Mouse (Mus musculus) hindbrain, embryonic 16.5 days (tissue): ENCODE measurements at regions not wholly inside any gene's neighbourhood (a gene's known extent, or its start where the extent isn't known, plus 50 kb on each side); places are given as distances from the start of the nearest gene placed in this dataset.

Experiments used
- ATAC-seq: fragments of 200-750 bp; cut with Nextera tagmentation; 2 replicates; pipeline ENCODE4 v1.8.0; 2017; ENCODE audit warnings: moderate TSS enrichment, moderate library complexity
- H3K27ac ChIP-seq: fragments of 300-500 bp; sonication (generic); 2 replicates; pipeline ENCODE4 v1.5.1; 2014; ENCODE audit warnings: low read depth, mild to moderate bottlenecking, control low read depth, low read length, moderate library complexity
- H3K27me3 ChIP-seq: fragments of 300-500 bp; sonication (generic); replicated peaks from 2 replicates; pipeline ENCODE4 v1.6.1; 2014; ENCODE audit warnings: low read length; ENCODE audit not compliant: control insufficient read depth, insufficient read depth
- H3K36me3 ChIP-seq: fragments of 300-500 bp; sonication (generic); 2 replicates; pipeline ENCODE4 v1.6.1; 2014; ENCODE audit warnings: mild to moderate bottlenecking, low read length, moderate library complexity, mixed read lengths; ENCODE audit not compliant: control insufficient read depth, insufficient read depth
- H3K4me1 ChIP-seq: fragments of 300-500 bp; sonication (generic); 2 replicates; pipeline ENCODE4 v1.6.1; 2014; ENCODE audit warnings: low read depth, low read length; ENCODE audit not compliant: control insufficient read depth, insufficient read depth
- H3K4me2 ChIP-seq: fragments of 300-500 bp; sonication (generic); 2 replicates; pipeline ENCODE4 v1.6.1; 2014; ENCODE audit warnings: mild to moderate bottlenecking, low read length, control low read depth, moderate library complexity
- H3K4me3 ChIP-seq: fragments of 300-500 bp; sonication (generic); 2 replicates; pipeline ENCODE4 v1.5.1; 2014; ENCODE audit warnings: mild to moderate bottlenecking, low read length, control low read depth, moderate library complexity
- H3K9ac ChIP-seq: fragments of 300-500 bp; sonication (generic); 2 replicates; pipeline ENCODE4 v1.6.1; 2014; ENCODE audit warnings: low read depth, mild to moderate bottlenecking, control low read depth, low read length, moderate library complexity
- H3K9me3 ChIP-seq: fragments of 300-500 bp; sonication (generic); 2 replicates; pipeline ENCODE4 v1.6.1; 2014; ENCODE audit warnings: mild to moderate bottlenecking, low read length, moderate library complexity; ENCODE audit not compliant: control insufficient read depth
- WGBS: fragments of 180-500 bp; shearing (Covaris S2); extraction: QIAGEN DNeasy Blood & Tissue Kit; methylation state at CpG from one replicate; pipeline ENCODE4 v1.1.7; 2014; 5-methylcytosine and 5-hydroxymethylcytosine counted together

DNA sequence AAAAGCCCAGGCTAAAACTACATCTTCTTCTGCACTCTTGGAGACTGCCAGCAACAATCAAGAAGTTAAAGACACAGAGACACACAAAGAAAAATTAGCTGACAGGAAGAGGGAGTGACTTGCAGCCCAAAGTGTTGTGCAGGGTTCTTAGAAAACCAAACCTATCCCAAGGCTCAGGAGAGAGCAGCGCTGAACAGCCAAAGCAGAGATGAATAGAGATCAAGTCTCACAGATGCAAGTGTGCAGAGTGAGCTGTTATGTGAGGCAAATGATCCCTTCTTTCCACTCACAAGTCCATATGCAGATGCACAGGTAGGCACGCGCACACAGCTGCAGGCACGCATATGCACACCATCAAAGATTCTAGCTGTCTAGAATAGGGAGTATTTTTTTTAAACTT lies 318.0 kb upstream of the Npvf start:
- ATAC-seq: no peak
- Histone ChIP-seq H3K9me3 (no peaks in the 10 kb centered on the region), H3K4me2 (no peak overlapping the region), H3K27ac (no peak overlapping the region), H3K36me3 (no peaks in the 10 kb centered on the region), H3K4me3 (no peak overlapping the region), H3K9ac (no peak overlapping the region), H3K4me1 (no peaks in the 10 kb centered on the region), H3K27me3 (no peaks in the 10 kb centered on the region)
- 83% methylated on average over 4 of the region's 4 CpGs for WGBS

DNA sequence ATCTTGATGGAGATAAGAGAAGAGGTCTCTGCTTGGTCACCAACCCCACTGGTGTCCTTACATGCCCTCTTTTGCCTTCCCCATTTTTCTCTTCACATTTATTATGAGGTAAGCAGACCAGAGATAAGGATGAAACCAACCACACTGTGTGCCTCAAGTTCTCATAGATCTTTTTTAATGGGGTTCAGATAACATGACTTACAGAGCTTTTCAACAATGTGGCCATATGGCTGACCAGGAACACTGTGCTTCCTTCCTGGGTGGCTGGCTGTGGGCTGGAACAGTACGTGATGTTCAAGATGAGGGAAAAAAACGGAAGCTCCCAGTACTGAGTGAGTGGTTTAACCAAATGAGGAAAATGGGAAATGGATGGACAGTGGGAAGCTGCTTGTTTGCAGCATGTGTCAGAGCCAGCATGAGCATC lies 319.0 kb upstream of the Npvf start:
- 85% methylated on average over 2 of the region's 2 CpGs for WGBS

DNA sequence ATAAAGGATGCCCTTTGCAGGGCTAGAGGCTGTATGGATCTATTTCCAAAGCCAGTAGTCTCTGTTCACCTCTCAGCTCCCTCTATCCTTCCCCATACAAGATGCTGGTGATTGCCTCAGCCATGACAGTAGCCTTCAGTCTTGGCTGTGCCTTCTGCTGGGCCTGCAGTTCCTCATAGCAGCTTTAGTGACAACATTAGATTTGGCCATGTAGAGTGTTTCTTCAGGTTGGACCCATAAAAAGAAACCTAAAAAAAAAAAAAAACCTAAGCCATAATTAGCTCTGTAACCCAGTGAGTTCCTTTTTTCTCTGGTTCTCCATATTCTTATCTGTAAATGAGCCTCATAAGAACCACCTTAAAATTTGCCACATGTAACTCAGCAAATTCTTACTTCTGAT lies 319.6 kb upstream of the Npvf start:
- H3K4me1 ChIP-seq: no peaks in the 10 kb centered on the region
- no peak overlapping the region for H3K27ac ChIP-seq
- no peak overlapping the region for H3K4me2 ChIP-seq
- H3K9me3 ChIP-seq: no peaks in the 10 kb centered on the region
- H3K27me3 ChIP-seq: no peaks in the 10 kb centered on the region
- H3K4me3 ChIP-seq: no peak overlapping the region
- no peaks in the 10 kb centered on the region for H3K36me3 ChIP-seq
- H3K9ac ChIP-seq: no peak overlapping the region
- ATAC-seq: no peak

More for the DNA sequence above, 319.0 kb upstream of the Npvf start:
- H3K9ac ChIP-seq: no peak overlapping the region
- H3K4me1 ChIP-seq: no peaks in the 10 kb centered on the region
- ATAC-seq: no peak
- no peaks in the 10 kb centered on the region for H3K36me3 ChIP-seq
- no peak overlapping the region for H3K4me2 ChIP-seq
- H3K27ac ChIP-seq: no peak overlapping the region
- no peaks in the 10 kb centered on the region for H3K9me3 ChIP-seq
- H3K4me3 ChIP-seq: no peak overlapping the region
- no peaks in the 10 kb centered on the region for H3K27me3 ChIP-seq

GRCm38 (mm10) chr6:50974961-50975360 lies 320.7 kb upstream of the Npvf start:
- 14% methylated on average over 1 of the region's 1 CpGs for WGBS
- no peak for ATAC-seq
- Histone ChIP-seq H3K27me3 (no peaks in the 10 kb centered on the region), H3K4me1 (no peaks in the 10 kb centered on the region), H3K4me3 (no peak overlapping the region), H3K27ac (no peak overlapping the region), H3K4me2 (no peak overlapping the region), H3K9ac (no peak overlapping the region), H3K36me3 (no peaks in the 10 kb centered on the region), H3K9me3 (no peaks in the 10 kb centered on the region)

DNA sequence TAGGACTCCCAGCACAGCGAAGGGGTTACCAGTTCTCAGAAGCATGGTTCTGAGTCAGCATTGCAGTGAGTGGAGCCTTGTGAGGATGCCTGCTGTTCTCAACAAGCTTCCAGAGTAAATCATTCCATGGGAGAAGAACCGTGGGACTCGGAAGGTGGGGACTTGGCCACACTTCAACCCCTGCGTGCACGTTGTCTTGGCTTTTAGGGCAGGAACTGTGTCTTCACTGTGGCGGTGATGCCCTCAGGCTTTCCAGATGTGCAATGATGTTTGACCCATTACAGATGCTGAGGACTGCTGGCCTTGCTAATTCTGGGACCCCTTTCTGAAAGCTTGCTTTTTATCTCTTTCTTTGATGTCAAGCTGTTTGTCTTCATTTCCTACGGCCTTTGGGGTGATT lies 322.7 kb upstream of the Npvf start:
- ATAC-seq: no peak
- no peaks in the 10 kb centered on the region for H3K36me3 ChIP-seq
- no peak overlapping the region for H3K9ac ChIP-seq
- no peaks in the 10 kb centered on the region for H3K9me3 ChIP-seq
- H3K27ac ChIP-seq: no peak overlapping the region
- 66% methylated on average over 7 of the region's 7 CpGs for WGBS
- no peak overlapping the region for H3K4me3 ChIP-seq
- H3K4me1 ChIP-seq: no peaks in the 10 kb centered on the region
- H3K4me2 ChIP-seq: no peak overlapping the region
- no peaks in the 10 kb centered on the region for H3K27me3 ChIP-seq

DNA sequence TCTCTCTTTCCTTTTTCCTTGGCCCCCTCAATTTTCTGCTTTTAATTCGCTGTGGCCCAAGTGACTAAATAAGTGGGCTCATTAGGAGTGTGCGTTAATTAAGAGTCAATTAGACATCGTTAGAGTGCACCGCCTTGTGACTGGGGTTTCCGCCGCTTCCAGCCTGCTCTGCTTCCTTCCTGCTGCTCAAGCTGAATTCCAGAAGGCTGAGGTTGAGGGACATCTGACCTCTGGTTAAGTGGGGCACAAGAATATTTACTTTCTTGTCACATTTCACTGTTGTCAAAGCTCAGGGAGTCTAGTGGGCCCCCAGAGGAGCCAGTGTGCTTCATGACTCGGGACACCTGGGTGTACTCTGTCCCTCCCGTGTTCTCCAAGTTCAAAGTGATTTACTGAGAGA lies 323.1 kb upstream of the Npvf start:
- H3K9me3 ChIP-seq: no peaks in the 10 kb centered on the region
- no peak overlapping the region for H3K4me2 ChIP-seq
- WGBS: 48% methylated on average over 8 of the region's 8 CpGs
- no peak for ATAC-seq
- no peaks in the 10 kb centered on the region for H3K36me3 ChIP-seq
- H3K27ac ChIP-seq: no peak overlapping the region
- H3K4me1 ChIP-seq: no peaks in the 10 kb centered on the region
- H3K27me3 ChIP-seq: no peaks in the 10 kb centered on the region
- no peak overlapping the region for H3K4me3 ChIP-seq
- no peak overlapping the region for H3K9ac ChIP-seq

DNA sequence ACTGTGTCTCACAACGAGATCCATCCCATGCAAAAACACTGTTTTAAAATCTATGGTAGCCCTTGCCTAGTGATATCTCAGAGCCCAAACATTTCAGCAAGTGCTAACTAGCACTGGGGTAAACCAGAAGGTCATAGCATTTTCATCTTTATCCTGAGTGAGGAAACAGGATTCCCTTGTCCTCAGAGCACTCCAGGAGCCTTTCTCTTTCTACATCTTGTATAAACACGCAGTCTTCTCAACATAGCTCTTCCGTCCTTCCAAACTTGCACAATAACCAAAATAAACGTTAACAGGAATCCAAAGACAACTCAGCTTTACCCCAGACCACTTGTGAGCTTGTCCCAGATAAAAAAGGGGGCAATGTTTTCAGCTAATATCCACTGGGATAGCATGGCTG lies 323.8 kb upstream of the Npvf start:
- Histone ChIP-seq H3K4me1 (no peaks in the 10 kb centered on the region), H3K27me3 (no peaks in the 10 kb centered on the region), H3K27ac (no peak overlapping the region), H3K9ac (no peak overlapping the region), H3K4me3 (no peak overlapping the region), H3K9me3 (no peaks in the 10 kb centered on the region), H3K36me3 (no peaks in the 10 kb centered on the region), H3K4me2 (no peak overlapping the region)
- ATAC-seq: no peak
- 77% methylated on average over 4 of the region's 4 CpGs for WGBS

- Histone ChIP-seq H3K4me1 (no peaks in the 10 kb centered on the region; the same call in 1 of the 2 replicates), H3K9ac (no peak overlapping the region), H3K27ac (no peak overlapping the region), H3K4me3 (no peak overlapping the region), H3K27me3 (no peaks in the 10 kb centered on the region), H3K9me3 (no peaks in the 10 kb centered on the region), H3K4me2 (no peak overlapping the region), H3K36me3 (no peaks in the 10 kb centered on the region)
- ATAC-seq: no peak
- 46% methylated on average over 3 of the region's 3 CpGs for WGBS
Observed at GRCm38 (mm10) chr6:50978571-50978970, 324.3 kb upstream of the Npvf start.

- WGBS: 63% methylated on average over 1 of the region's 1 CpGs
- Histone ChIP-seq H3K9ac (no peak overlapping the region), H3K4me2 (no peak overlapping the region), H3K27ac (no peak overlapping the region), H3K36me3 (no peaks in the 10 kb centered on the region), H3K9me3 (no peaks in the 10 kb centered on the region), H3K4me3 (no peak overlapping the region), H3K27me3 (no peaks in the 10 kb centered on the region), H3K4me1 (peaks cover 2% of the 10 kb centered on the region; the same call in 1 of the 2 replicates)
- ATAC-seq: no peak
Observed at GRCm38 (mm10) chr6:50979764-50980163, 325.5 kb upstream of the Npvf start.

DNA sequence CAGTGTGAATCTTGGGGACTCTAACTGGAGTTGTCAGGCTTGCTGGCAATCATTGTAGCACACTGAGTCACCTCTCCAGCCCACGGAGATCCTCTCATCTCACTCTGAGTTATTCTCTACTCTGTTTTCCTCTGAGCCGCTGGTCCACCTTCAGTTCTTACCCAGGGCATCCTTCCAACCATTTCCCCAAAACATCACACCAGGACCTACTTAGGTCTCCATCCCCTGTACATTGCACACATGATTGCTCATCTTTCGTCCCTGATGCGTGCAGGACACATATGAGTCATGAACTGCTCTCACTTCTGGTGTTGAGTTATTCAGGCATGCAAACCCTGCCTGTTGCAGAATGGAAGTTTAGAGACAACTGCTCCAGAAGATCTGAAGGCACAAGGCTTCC lies 326.1 kb upstream of the Npvf start:
- no peak for ATAC-seq

More for the DNA sequence above, 326.1 kb upstream of the Npvf start:
- Histone ChIP-seq H3K9me3 (no peaks in the 10 kb centered on the region), H3K9ac (no peak overlapping the region), H3K27me3 (no peaks in the 10 kb centered on the region), H3K4me3 (no peak overlapping the region), H3K4me2 (no peak overlapping the region), H3K4me1 (peaks cover 2% of the 10 kb centered on the region; the same call in 1 of the 2 replicates), H3K27ac (no peak overlapping the region), H3K36me3 (no peaks in the 10 kb centered on the region)
- WGBS: 87% methylated on average over 4 of the region's 4 CpGs
